Mouse (Mus musculus): Measurements from ENCODE around the gene Fgf13. TPM values are rescaled to one million over a fixed set of nuclear protein-coding genes. Genes with fewer than 3 reads are reported as not detected.

The Fgf13 gene
- polyA plus RNA-seq, 1 experiment from 2014 or later, result 33.0 TPM

- no peak for DNase-seq (ENCODE audit: low spot score)
- no peaks in the 10 kb centered on the region for H3K36me3 ChIP-seq (ENCODE audit: control insufficient read depth, insufficient read depth, low read length)
- H3K9ac ChIP-seq (ENCODE audit: low read depth, low read length), result no peak overlapping the region
- 58% methylated on average over 4 of the region's 4 CpGs for WGBS
- no peak for ATAC-seq (ENCODE audit: low read depth)
- no peaks in the 10 kb centered on the region for H3K27me3 ChIP-seq (replicated peaks; ENCODE audit: control insufficient read depth, insufficient read depth, low read length)
- no peak overlapping the region for H3K4me2 ChIP-seq (ENCODE audit: low read depth, low read length)
- no peak overlapping the region for H3K4me3 ChIP-seq (ENCODE audit: low read depth, low read length)
- H3K27ac ChIP-seq (replicated peaks; ENCODE audit: low read depth, low read length), result no peak overlapping the region
- no peaks in the 10 kb centered on the region for H3K4me1 ChIP-seq (ENCODE audit: control insufficient read depth, insufficient read depth, low read length)
- no peaks in the 10 kb centered on the region for H3K9me3 ChIP-seq (ENCODE audit: control insufficient read depth, low read length)
Observed at GRCm38 (mm10) chrX:59508273-59508672, 59.6 kb downstream of the Fgf13 start.

GRCm38 (mm10) chrX:59493388-59493787 is 74.5 kb downstream of the Fgf13 start:
- DNase-seq (ENCODE audit: low spot score), result no peak
- 31% methylated on average over 1 of the region's 1 CpGs for WGBS
- no peaks in the 10 kb centered on the region for H3K27me3 ChIP-seq (replicated peaks; ENCODE audit: control insufficient read depth, insufficient read depth, low read length)

GRCm38 (mm10) chrX:59485426-59485825 is 82.4 kb downstream of the Fgf13 start:
- no peaks in the 10 kb centered on the region for H3K4me1 ChIP-seq (ENCODE audit: control insufficient read depth, insufficient read depth, low read length)
- no peak for ATAC-seq (ENCODE audit: low read depth)
- H3K27ac ChIP-seq (replicated peaks; ENCODE audit: low read depth, low read length), result no peak overlapping the region
- 70% methylated on average over 2 of the region's 2 CpGs for WGBS
- H3K9ac ChIP-seq (ENCODE audit: low read depth, low read length), result no peak overlapping the region
- H3K4me2 ChIP-seq (ENCODE audit: low read depth, low read length), result no peak overlapping the region
- H3K27me3 ChIP-seq (replicated peaks; ENCODE audit: control insufficient read depth, insufficient read depth, low read length), result no peaks in the 10 kb centered on the region
- DNase-seq (ENCODE audit: low spot score), result no peak
- H3K9me3 ChIP-seq (ENCODE audit: control insufficient read depth, low read length), result no peaks in the 10 kb centered on the region
- no peak overlapping the region for H3K4me3 ChIP-seq (ENCODE audit: low read depth, low read length)
- H3K36me3 ChIP-seq (ENCODE audit: control insufficient read depth, insufficient read depth, low read length), result no peaks in the 10 kb centered on the region

More at GRCm38 (mm10) chrX:59493388-59493787, 74.5 kb downstream of the Fgf13 start:
- Histone ChIP-seq H3K9ac (ENCODE audit: low read depth, low read length) (no peak overlapping the region), H3K4me3 (ENCODE audit: low read depth, low read length) (no peak overlapping the region), H3K27ac (replicated peaks; ENCODE audit: low read depth, low read length) (no peak overlapping the region), H3K4me2 (ENCODE audit: low read depth, low read length) (no peak overlapping the region), H3K4me1 (ENCODE audit: control insufficient read depth, insufficient read depth, low read length) (no peaks in the 10 kb centered on the region), H3K36me3 (ENCODE audit: control insufficient read depth, insufficient read depth, low read length) (no peaks in the 10 kb centered on the region), H3K9me3 (ENCODE audit: control insufficient read depth, low read length) (no peaks in the 10 kb centered on the region)
- no peak for ATAC-seq (ENCODE audit: low read depth)

GRCm38 (mm10) chrX:59402596-59403285 is 165.1 kb downstream of the Fgf13 start:
- no peak overlapping the region for H3K4me3 ChIP-seq (ENCODE audit: low read depth, low read length)
- no peak overlapping the region for H3K9ac ChIP-seq (ENCODE audit: low read depth, low read length)
- 72% methylated on average over 2 of the region's 2 CpGs for WGBS
- no peak; the same call in 1 of the 2 replicates for ATAC-seq (ENCODE audit: low read depth)
- no peaks in the 10 kb centered on the region for H3K9me3 ChIP-seq (ENCODE audit: control insufficient read depth, low read length)
- no peak overlapping the region for H3K4me2 ChIP-seq (ENCODE audit: low read depth, low read length)
- H3K27ac ChIP-seq (replicated peaks; ENCODE audit: low read depth, low read length), result no peak overlapping the region
- no peaks in the 10 kb centered on the region for H3K4me1 ChIP-seq (ENCODE audit: control insufficient read depth, insufficient read depth, low read length)
- H3K27me3 ChIP-seq (replicated peaks; ENCODE audit: control insufficient read depth, insufficient read depth, low read length), result no peaks in the 10 kb centered on the region
- no peaks in the 10 kb centered on the region for H3K36me3 ChIP-seq (ENCODE audit: control insufficient read depth, insufficient read depth, low read length)
- DNase-seq (ENCODE audit: low spot score), result peak; percentile 3

- ATAC-seq (ENCODE audit: low read depth) (peak; percentile 44; the same call in 1 of the 2 replicates), DNase-seq (ENCODE audit: low spot score) (peak; percentile 18)
- H3K9ac ChIP-seq (ENCODE audit: low read depth, low read length), result no peak overlapping the region
- no peak overlapping the region for H3K4me2 ChIP-seq (ENCODE audit: low read depth, low read length)
- 68% methylated on average over 3 of the region's 3 CpGs for WGBS
- no peak overlapping the region for H3K4me3 ChIP-seq (ENCODE audit: low read depth, low read length)
- H3K36me3 ChIP-seq (ENCODE audit: control insufficient read depth, insufficient read depth, low read length), result no peaks in the 10 kb centered on the region
- no peaks in the 10 kb centered on the region for H3K9me3 ChIP-seq (ENCODE audit: control insufficient read depth, low read length)
- H3K27me3 ChIP-seq (replicated peaks; ENCODE audit: control insufficient read depth, insufficient read depth, low read length), result no peaks in the 10 kb centered on the region
- H3K27ac ChIP-seq (replicated peaks; ENCODE audit: low read depth, low read length), result no peak overlapping the region
- no peaks in the 10 kb centered on the region for H3K4me1 ChIP-seq (ENCODE audit: control insufficient read depth, insufficient read depth, low read length)
Observed at GRCm38 (mm10) chrX:59290916-59291411, 276.9 kb downstream of the Fgf13 start.

GRCm38 (mm10) chrX:59251576-59251975 is 316.3 kb downstream of the Fgf13 start:
- H3K4me2 ChIP-seq (ENCODE audit: low read depth, low read length), result no peak overlapping the region
- H3K9me3 ChIP-seq (ENCODE audit: control insufficient read depth, low read length), result no peaks in the 10 kb centered on the region
- H3K4me3 ChIP-seq (ENCODE audit: low read depth, low read length), result no peak overlapping the region
- H3K27me3 ChIP-seq (replicated peaks; ENCODE audit: control insufficient read depth, insufficient read depth, low read length), result no peaks in the 10 kb centered on the region; the same call in 1 of the 2 replicates
- ATAC-seq (ENCODE audit: low read depth) (no peak), DNase-seq (ENCODE audit: low spot score) (no peak)
- H3K27ac ChIP-seq (replicated peaks; ENCODE audit: low read depth, low read length), result no peak overlapping the region
- H3K4me1 ChIP-seq (ENCODE audit: control insufficient read depth, insufficient read depth, low read length), result no peaks in the 10 kb centered on the region
- no peaks in the 10 kb centered on the region for H3K36me3 ChIP-seq (ENCODE audit: control insufficient read depth, insufficient read depth, low read length)
- H3K9ac ChIP-seq (ENCODE audit: low read depth, low read length), result no peak overlapping the region

- WGBS, result 58% methylated on average over 3 of the region's 3 CpGs
- no peaks in the 10 kb centered on the region for H3K4me1 ChIP-seq (ENCODE audit: control insufficient read depth, insufficient read depth, low read length)
- no peaks in the 10 kb centered on the region for H3K36me3 ChIP-seq (ENCODE audit: control insufficient read depth, insufficient read depth, low read length)
- H3K9ac ChIP-seq (ENCODE audit: low read depth, low read length), result no peak overlapping the region
- no peaks in the 10 kb centered on the region for H3K9me3 ChIP-seq (ENCODE audit: control insufficient read depth, low read length)
- no peak overlapping the region for H3K27ac ChIP-seq (replicated peaks; ENCODE audit: low read depth, low read length)
- no peak overlapping the region for H3K4me2 ChIP-seq (ENCODE audit: low read depth, low read length)
- ATAC-seq (ENCODE audit: low read depth) (no peak), DNase-seq (ENCODE audit: low spot score) (no peak)
- no peaks in the 10 kb centered on the region; the same call in 1 of the 2 replicates for H3K27me3 ChIP-seq (replicated peaks; ENCODE audit: control insufficient read depth, insufficient read depth, low read length)
- H3K4me3 ChIP-seq (ENCODE audit: low read depth, low read length), result no peak overlapping the region
Observed at GRCm38 (mm10) chrX:59243752-59244151, 324.1 kb downstream of the Fgf13 start.

- Histone ChIP-seq H3K4me3 (ENCODE audit: low read depth, low read length) (no peak overlapping the region), H3K27me3 (replicated peaks; ENCODE audit: control insufficient read depth, insufficient read depth, low read length) (no peaks in the 10 kb centered on the region), H3K36me3 (ENCODE audit: control insufficient read depth, insufficient read depth, low read length) (no peaks in the 10 kb centered on the region), H3K9ac (ENCODE audit: low read depth, low read length) (no peak overlapping the region), H3K9me3 (ENCODE audit: control insufficient read depth, low read length) (no peaks in the 10 kb centered on the region), H3K4me1 (ENCODE audit: control insufficient read depth, insufficient read depth, low read length) (no peaks in the 10 kb centered on the region), H3K4me2 (ENCODE audit: low read depth, low read length) (no peak overlapping the region), H3K27ac (replicated peaks; ENCODE audit: low read depth, low read length) (no peak overlapping the region)
- 86% methylated on average over 3 of the region's 3 CpGs for WGBS
- ATAC-seq (ENCODE audit: low read depth) (no peak), DNase-seq (ENCODE audit: low spot score) (no peak)
Observed at GRCm38 (mm10) chrX:59243176-59243575, 324.7 kb downstream of the Fgf13 start.

GRCm38 (mm10) chrX:59241460-59241747 is 326.5 kb downstream of the Fgf13 start:
- H3K4me2 ChIP-seq (ENCODE audit: low read depth, low read length), result no peak overlapping the region
- no peaks in the 10 kb centered on the region for H3K9me3 ChIP-seq (ENCODE audit: control insufficient read depth, low read length)
- H3K27ac ChIP-seq (replicated peaks; ENCODE audit: low read depth, low read length), result no peak overlapping the region
- DNase-seq (ENCODE audit: low spot score) (peak; percentile 17), ATAC-seq (ENCODE audit: low read depth) (no peak)
- no peaks in the 10 kb centered on the region for H3K4me1 ChIP-seq (ENCODE audit: control insufficient read depth, insufficient read depth, low read length)
- H3K27me3 ChIP-seq (replicated peaks; ENCODE audit: control insufficient read depth, insufficient read depth, low read length), result no peaks in the 10 kb centered on the region
- H3K4me3 ChIP-seq (ENCODE audit: low read depth, low read length), result no peak overlapping the region
- no peaks in the 10 kb centered on the region for H3K36me3 ChIP-seq (ENCODE audit: control insufficient read depth, insufficient read depth, low read length)
- H3K9ac ChIP-seq (ENCODE audit: low read depth, low read length), result no peak overlapping the region
